Mouse (Mus musculus) megakaryocyte progenitor cell, adult 5-6 weeks (primary cell): Measurements from ENCODE around the gene Vmn2r115. TPM values are rescaled to one million over a fixed set of nuclear protein-coding genes. Genes with fewer than 3 reads are reported as not detected.
"Not testable (repeated sequence)": the region's sequence is repeated elsewhere in the genome, so short reads cannot be mapped to it uniquely, and the experiment has no call there.

Experiments used
- ATAC-seq: replicated peaks from 2 replicates; pipeline ENCODE4 v1.8.0; 2016; ENCODE audit warnings: mild to moderate bottlenecking, moderate TSS enrichment, inconsistent platforms; ENCODE audit not compliant: poor library complexity
- total RNA-seq, 2 experiments: library from RNA; stranded (forward) in 1 of 2; stranded (reverse) in 1 of 2; fragments of 157-497, 149-512 nt in 1 of 2; fragments of 200-1000 nt in 1 of 2; gene quantifications; 2 replicates each; pipeline versions ENCODE4 v1.2.3 to v1.2.4; 2015 to 2017

Gene Vmn2r115
- total RNA-seq (2015): not detected in 2 replicates
- total RNA-seq (2017): not detected in 2 replicates

- not testable (repeated sequence) for ATAC-seq
Measured at GRCm38 (mm10) chr17:23343441-23343840, at the start of gene Vmn2r115. Vmn2r115 (plus strand) TSS chr17:23343741.

- ATAC-seq: not testable (repeated sequence)
Measured at GRCm38 (mm10) chr17:23312437-23312836, 31.1 kb upstream of the Vmn2r115 start, which contains the start of gene Vmn2r114. Vmn2r114 (minus strand) TSS chr17:23312537.

GRCm38 (mm10) chr17:23330657-23331056 lies 12.9 kb upstream of the Vmn2r115 start:
- ATAC-seq: no peak

- ATAC-seq: no peak
Measured at GRCm38 (mm10) chr17:23351644-23352043, 8.1 kb downstream of the Vmn2r115 start.

- ATAC-seq: not testable (repeated sequence)
Measured at GRCm38 (mm10) chr17:23384304-23384703, 40.8 kb downstream of the Vmn2r115 start, which contains the start of gene Vmn2r116. Vmn2r116 (plus strand) TSS chr17:23384604.

Other genes with a start within 250 kb of the Vmn2r115 start
- 13.5 and 16.2 TPM in 2 replicates for gene Zfp40, start 150.5 kb upstream of the Vmn2r115 start, total RNA-seq (2015)
- gene Zfp40, start 150.5 kb upstream of the Vmn2r115 start, total RNA-seq (2017): 10.4 and 10.7 TPM in 2 replicates
- not detected in 2 replicates for gene Vmn2r114, start 31.2 kb upstream of the Vmn2r115 start, total RNA-seq (2015)
- gene Vmn2r114, start 31.2 kb upstream of the Vmn2r115 start, total RNA-seq (2017): not detected in 2 replicates
- gene Vmn2r116, start 40.9 kb downstream of the Vmn2r115 start, total RNA-seq (2015): not detected in 2 replicates
- gene Vmn2r116, start 40.9 kb downstream of the Vmn2r115 start, total RNA-seq (2017): not detected in 2 replicates
- gene Vmn2r117, start 136.0 kb downstream of the Vmn2r115 start, total RNA-seq (2015): not detected in 2 replicates
- not detected in 2 replicates for gene Vmn2r117, start 136.0 kb downstream of the Vmn2r115 start, total RNA-seq (2017)
- 3.6 and 5.3 TPM in 2 replicates for gene Zfp213, start 220.5 kb downstream of the Vmn2r115 start, total RNA-seq (2015)
- 6.5 and 9.2 TPM in 2 replicates for gene Zfp213, start 220.5 kb downstream of the Vmn2r115 start, total RNA-seq (2017)